Mouse (Mus musculus) kidney, postnatal 0 days (tissue): ENCODE data around the gene Ascl1. TPM values are rescaled to one million over a fixed set of nuclear protein-coding genes. Genes with fewer than 3 reads are reported as not detected.

Experiments
- ATAC-seq: fragments of 200-750 bp; cut with Nextera tagmentation; replicated peaks from 2 replicates; pipeline ENCODE4 v1.8.0; 2017; ENCODE audit warnings: low read depth, moderate number of reproducible peaks, moderate TSS enrichment, moderate library complexity; ENCODE audit not compliant: low FRiP score
- DNase-seq: peaks from one replicate; pipeline ENCODE4 v3.0.0-alpha.2; 2016; ENCODE audit warnings: low spot score
- H3K27ac ChIP-seq: fragments of 300-500 bp; sonication (generic); 2 replicates; pipeline ENCODE4 v1.5.1; 2014; ENCODE audit warnings: mild to moderate bottlenecking
- H3K27me3 ChIP-seq: fragments of 300-500 bp; sonication (generic); 2 replicates; pipeline ENCODE4 v1.6.1; 2014; ENCODE audit warnings: low read length, mixed read lengths; ENCODE audit not compliant: insufficient read depth
- H3K36me3 ChIP-seq: fragments of 300-500 bp; sonication (generic); 2 replicates; pipeline ENCODE4 v1.6.1; 2014; ENCODE audit warnings: low read length, mixed read lengths; ENCODE audit not compliant: insufficient read depth
- H3K4me1 ChIP-seq: fragments of 300-500 bp; sonication (generic); replicated peaks from 2 replicates; pipeline ENCODE4 v1.6.1; 2014; ENCODE audit warnings: antibody characterized with exemption, low read length, mixed read lengths; ENCODE audit not compliant: insufficient read depth
- H3K4me2 ChIP-seq: fragments of 300-500 bp; sonication (generic); 2 replicates; pipeline ENCODE4 v1.6.1; 2014; ENCODE audit warnings: mild to moderate bottlenecking, low read length, moderate library complexity, mixed read lengths
- H3K4me3 ChIP-seq: fragments of 300-500 bp; sonication (generic); replicated peaks from 2 replicates; pipeline ENCODE4 v1.5.1; 2014; ENCODE audit warnings: low read depth, low read length
- H3K9ac ChIP-seq: fragments of 300-500 bp; sonication (generic); 2 replicates; pipeline ENCODE4 v1.6.1; 2014; ENCODE audit warnings: low read depth, low read length
- H3K9me3 ChIP-seq: fragments of 300-500 bp; sonication (generic); replicated peaks from 2 replicates; pipeline ENCODE4 v1.6.1; 2016; ENCODE audit warnings: low read length, inconsistent platforms, mixed read lengths
- CTCF ChIP-seq: IDR thresholded peaks from 2 replicates; pipeline ENCODE4 v1.5.1; 2016; ENCODE audit warnings: antibody characterized with exemption, low read depth, mild to moderate bottlenecking, moderate library complexity
- WGBS: fragments of 180-500 bp; shearing (Covaris S2); extraction: QIAGEN DNeasy Blood & Tissue Kit; methylation state at CpG from one replicate; pipeline ENCODE4 v1.1.7; 2014; 5-methylcytosine and 5-hydroxymethylcytosine counted together
- polyA plus RNA-seq: library from polyadenylated mRNA; unstranded; fragments of >200 nt; fragmentation: Nextera tagmentation; extraction: Ambion mirVana; gene quantifications from 2 replicates; pipeline ENCODE4 v1.2.1, GENCODE M21; 2015

Gene Ascl1
- polyA plus RNA-seq, 1 experiment from 2014 or later: 0.30 TPM

GRCm38 (mm10) chr10:87494176-87494575 lies 716 bp upstream of the Ascl1 start:
- no peak overlapping the region for H3K4me2 ChIP-seq
- DNase-seq: no peak
- peak overlapping the region; percentile 51 for H3K4me3 ChIP-seq
- peaks cover 84% of the 10 kb centered on the region for H3K27me3 ChIP-seq
- H3K27ac ChIP-seq: no peak overlapping the region
- ATAC-seq: no peak
- no peak overlapping the region for H3K9ac ChIP-seq
- no peak for TF ChIP-seq CTCF
- WGBS: 0% methylated on average over 4 of the region's 4 CpGs
- peaks cover 8% of the 10 kb centered on the region; the same call in 1 of the 2 replicates for H3K4me1 ChIP-seq
- H3K9me3 ChIP-seq: no peaks in the 10 kb centered on the region
- H3K36me3 ChIP-seq: no peaks in the 10 kb centered on the region

- ATAC-seq: no peak; the same call in 1 of the 2 replicates
- Histone ChIP-seq H3K36me3 (no peaks in the 10 kb centered on the region), H3K9me3 (no peaks in the 10 kb centered on the region), H3K27me3 (peaks cover 84% of the 10 kb centered on the region), H3K9ac (peak overlapping the region; percentile 43; the same call in 1 of the 2 replicates), H3K4me3 (peak overlapping the region; percentile 51), H3K27ac (no peak overlapping the region), H3K4me2 (peak overlapping the region; percentile 96), H3K4me1 (peaks cover 8% of the 10 kb centered on the region; the same call in 1 of the 2 replicates)
- under 1% methylated on average over 76 of the region's 90 CpGs for WGBS
- DNase-seq: peak; percentile 49
- no peak for TF ChIP-seq CTCF
Measured at GRCm38 (mm10) chr10:87492661-87493551, 554 bp downstream of the Ascl1 start.

GRCm38 (mm10) chr10:87492332-87492660 lies 1.2 kb downstream of the Ascl1 start:
- 1% methylated on average over 26 of the region's 26 CpGs for WGBS
- no peak for DNase-seq
- ATAC-seq: no peak

GRCm38 (mm10) chr10:87491485-87492040 lies 1.9 kb downstream of the Ascl1 start:
- Histone ChIP-seq H3K27ac (no peak overlapping the region), H3K9ac (no peak overlapping the region), H3K36me3 (no peaks in the 10 kb centered on the region), H3K27me3 (peaks cover 87% of the 10 kb centered on the region), H3K9me3 (no peaks in the 10 kb centered on the region), H3K4me1 (peaks cover 8% of the 10 kb centered on the region; the same call in 1 of the 2 replicates), H3K4me2 (no peak overlapping the region), H3K4me3 (no peak overlapping the region)
- ATAC-seq: no peak
- DNase-seq: no peak
- WGBS: 6% methylated on average over 11 of the region's 11 CpGs
- TF ChIP-seq CTCF: no peak

More at GRCm38 (mm10) chr10:87492332-87492660, 1.2 kb downstream of the Ascl1 start:
- no peaks in the 10 kb centered on the region for H3K9me3 ChIP-seq
- 0 out of 2 replicates have a peak overlapping the region, but pooled peaks have one; percentile 43 for H3K9ac ChIP-seq
- H3K27me3 ChIP-seq: peaks cover 87% of the 10 kb centered on the region
- peak overlapping the region; percentile 51 for H3K4me3 ChIP-seq
- peak overlapping the region; percentile 96 for H3K4me2 ChIP-seq
- no peak overlapping the region for H3K27ac ChIP-seq
- TF ChIP-seq CTCF: no peak
- no peaks in the 10 kb centered on the region for H3K36me3 ChIP-seq
- H3K4me1 ChIP-seq: peaks cover 8% of the 10 kb centered on the region; the same call in 1 of the 2 replicates

- Histone ChIP-seq H3K27me3 (peaks cover 97% of the 10 kb centered on the region), H3K4me3 (no peak overlapping the region), H3K4me1 (peaks cover 8% of the 10 kb centered on the region; the same call in 1 of the 2 replicates), H3K9me3 (no peaks in the 10 kb centered on the region), H3K4me2 (no peak overlapping the region), H3K9ac (no peak overlapping the region), H3K27ac (no peak overlapping the region), H3K36me3 (no peaks in the 10 kb centered on the region)
- no peak for TF ChIP-seq CTCF
- WGBS: 9% methylated on average over 2 of the region's 2 CpGs
- DNase-seq (no peak), ATAC-seq (no peak)
Measured at GRCm38 (mm10) chr10:87490328-87490727, 3.1 kb downstream of the Ascl1 start.

- DNase-seq: no peak
- peaks cover 3% of the 10 kb centered on the region; the same call in 1 of the 2 replicates for H3K4me1 ChIP-seq
Measured at GRCm38 (mm10) chr10:87489246-87490009, 4.0 kb downstream of the Ascl1 start.

More at GRCm38 (mm10) chr10:87489246-87490009, 4.0 kb downstream of the Ascl1 start:
- no peak overlapping the region for H3K4me3 ChIP-seq
- no peak overlapping the region for H3K9ac ChIP-seq
- 3% methylated on average over 18 of the region's 18 CpGs for WGBS
- TF ChIP-seq CTCF: no peak
- ATAC-seq: no peak
- H3K27me3 ChIP-seq: peaks cover 94% of the 10 kb centered on the region
- H3K9me3 ChIP-seq: no peaks in the 10 kb centered on the region
- H3K36me3 ChIP-seq: no peaks in the 10 kb centered on the region
- no peak overlapping the region for H3K4me2 ChIP-seq
- H3K27ac ChIP-seq: no peak overlapping the region
